In the genomic region with DNA sequence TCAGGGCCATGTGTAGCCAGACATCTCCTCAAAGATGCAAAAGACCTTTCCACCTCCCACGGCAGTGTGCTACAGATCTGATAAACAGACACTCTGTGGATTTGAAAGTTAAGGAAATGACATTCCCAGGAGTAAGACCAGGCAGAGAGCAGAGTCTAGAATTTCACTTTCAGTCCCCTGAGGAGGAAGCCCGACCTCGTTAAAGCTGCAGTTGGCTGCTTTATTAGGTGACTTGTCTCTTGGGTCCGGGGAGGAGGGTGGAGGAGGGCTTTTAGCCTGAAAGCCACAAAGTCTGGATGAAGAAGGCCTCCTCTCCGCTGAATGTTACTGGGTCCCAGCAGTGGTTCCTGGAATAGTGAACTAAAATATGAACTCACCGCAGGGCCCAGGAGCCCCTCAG, we compare ENCODE assay signal across 14 mouse cellular contexts.
DNase-seq lines count a peak whose midpoint lies in the region; ATAC-seq and TF ChIP-seq lines count a peak whose summit lies in the region.
"Had no signal": no experiment of that assay in that cellular context is flagged by ENCODE, and none has a peak within 500 bp of the region (broad histone marks: within the 10 kb centered on the region; RNA-seq: fewer than 3 reads in every experiment).

No protein-coding gene starts in this region.

- no peak for TF ChIP-seq CTCF in lung, embryonic 14.5 days (IDR thresholded peaks at IDR 0.05; ENCODE audit: low read depth)

- H3K4me2 ChIP-seq in lung, embryonic 14.5 days = no peak overlapping the region
- H3K4me2 ChIP-seq: heart, embryonic 13.5 days; neural tube, embryonic 13.5 days had no signal

- no peak overlapping the region for H3K9ac ChIP-seq in lung, embryonic 14.5 days
- H3K9ac ChIP-seq: heart, embryonic 13.5 days; neural tube, embryonic 13.5 days had no signal

- H3K27ac ChIP-seq in lung, embryonic 14.5 days (ENCODE audit: low read depth) = peak overlapping the region; percentile 44; the same call in 1 of the 2 replicates
- H3K27ac ChIP-seq: heart, embryonic 13.5 days; neural tube, embryonic 13.5 days had no signal

- no peaks in the 10 kb centered on the region for H3K9me3 ChIP-seq in lung, embryonic 14.5 days (ENCODE audit: low read depth, low read length)
- H3K9me3 ChIP-seq: heart, embryonic 13.5 days; neural tube, embryonic 13.5 days had no signal

- WGBS in lung, embryonic 14.5 days = 23% methylated on average over 6 of the region's 6 CpGs

- no peaks in the 10 kb centered on the region for H3K36me3 ChIP-seq in lung, embryonic 14.5 days (ENCODE audit: insufficient read depth)
- H3K36me3 ChIP-seq: heart, embryonic 13.5 days; neural tube, embryonic 13.5 days had no signal

- H3K4me1 ChIP-seq in lung, embryonic 14.5 days (ENCODE audit: insufficient read depth) = peaks cover 14% of the 10 kb centered on the region; the same call in 1 of the 2 replicates

- no peaks in the 10 kb centered on the region for H3K27me3 ChIP-seq in lung, embryonic 14.5 days (ENCODE audit: insufficient read depth, low read length)
- H3K27me3 ChIP-seq: heart, embryonic 13.5 days; neural tube, embryonic 13.5 days had no signal

- peak; percentile 92 for DNase-seq in heart, adult 11 months
- no peak for DNase-seq in heart, postnatal 4 days
- peak; percentile 66 for DNase-seq in lung, embryonic 14.5 days
- no peak for DNase-seq in lung, adult 18-20 months
- DNase-seq in embryo, embryonic 11 days = peak; percentile 49
- DNase-seq in kidney, postnatal 10 days = peak; percentile 34
- DNase-seq in retina, postnatal 1 day = no peak
- no peak for DNase-seq in cerebellum, adult 9-11 months
- DNase-seq: cerebellum, postnatal 14 days; right cerebral cortex, postnatal 14 days had no signal

- H3K4me3 ChIP-seq in lung, embryonic 14.5 days (ENCODE audit: low read depth, low read length) = no peak overlapping the region
- H3K4me3 ChIP-seq: heart, embryonic 13.5 days; neural tube, embryonic 13.5 days had no signal

- 0 out of 2 replicates have a peak, but pooled peaks have one; percentile 9 for ATAC-seq in lung, embryonic 14.5 days (ENCODE audit: insufficient read depth)
- ATAC-seq: forebrain, embryonic 14.5 days; intestine, embryonic 16.5 days had no signal

Comparison
In these comparisons a context has a peak if more than half of its experiments do, and no peak if none do; other contexts are left out.
1. DNase-seq: peak in heart, adult 11 months (single experiment), lung, embryonic 14.5 days (single experiment), embryo, embryonic 11 days (single experiment) and kidney, postnatal 10 days (single experiment); none in heart, postnatal 4 days (single experiment), lung, adult 18-20 months (0 of 2), retina, postnatal 1 day (single experiment) and cerebellum, adult 9-11 months (single experiment).